In genomic region chr12:101301872-101302271, GRCm38 (mm10) we compare ENCODE assay signal across 17 mouse cellular contexts.
"Had no signal": no experiment of that assay in that cellular context is flagged by ENCODE, and none has a peak within 500 bp of the region (broad histone marks: within the 10 kb centered on the region; RNA-seq: fewer than 3 reads in every experiment).

No protein-coding gene starts in this region.

- H3K36me3 ChIP-seq: lung, embryonic 15.5 days; midbrain, embryonic 13.5 days; midbrain, embryonic 15.5 days; neural tube, embryonic 12.5 days; stomach, embryonic 15.5 days had no signal

- H3K4me1 ChIP-seq: lung, embryonic 15.5 days; megakaryocyte, embryonic 14.5 days; midbrain, embryonic 13.5 days; midbrain, embryonic 15.5 days; neural tube, embryonic 12.5 days; stomach, embryonic 15.5 days had no signal

- H3K4me2 ChIP-seq: lung, embryonic 15.5 days; midbrain, embryonic 11.5 days; midbrain, embryonic 13.5 days; midbrain, embryonic 15.5 days; neural tube, embryonic 12.5 days; stomach, embryonic 15.5 days had no signal

- ATAC-seq: lung, postnatal 0 days; midbrain, embryonic 13.5 days; midbrain, embryonic 15.5 days had no signal

- H3K27me3 ChIP-seq: lung, embryonic 15.5 days; megakaryocyte, embryonic 14.5 days; midbrain, embryonic 13.5 days; midbrain, embryonic 15.5 days; neural tube, embryonic 12.5 days; stomach, embryonic 15.5 days had no signal

- H3K27ac ChIP-seq: lung, embryonic 15.5 days; macrophage; midbrain, embryonic 13.5 days; midbrain, embryonic 15.5 days; neural tube, embryonic 12.5 days; stomach, embryonic 15.5 days; stomach, postnatal 0 days had no signal

- H3K9ac ChIP-seq: lung, embryonic 15.5 days; midbrain, embryonic 13.5 days; midbrain, embryonic 15.5 days; neural tube, embryonic 12.5 days; stomach, embryonic 15.5 days had no signal

- DNase-seq: lung, adult 2 months; lung, postnatal 14 days; lung, postnatal 36 days; right cerebral cortex, postnatal 14 days; thymus, adult 2 months; thymus, postnatal 25 days; thymus, postnatal 4 days had no signal

- H3K9me3 ChIP-seq: lung, embryonic 15.5 days; megakaryocyte, embryonic 14.5 days; midbrain, embryonic 13.5 days; midbrain, embryonic 15.5 days; neural tube, embryonic 12.5 days; stomach, embryonic 15.5 days had no signal

- H3K4me3 ChIP-seq: lung, embryonic 15.5 days; megakaryocyte, embryonic 14.5 days; midbrain, embryonic 13.5 days; midbrain, embryonic 15.5 days; neural tube, embryonic 12.5 days; stomach, embryonic 15.5 days had no signal
